Mouse (Mus musculus): ENCODE measurements around the gene Fktn.
"Not testable (repeated sequence)": the region's sequence is repeated elsewhere in the genome, so short reads cannot be mapped to it uniquely, and the experiment has no call there.

Fktn gene

GRCm38 (mm10) chr4:53713704-53714050 lies at the start of gene Fktn:
Fktn (plus strand) TSS chr4:53713998.
- no peak for DNase-seq (ENCODE audit: low spot score in 2 of 2)

GRCm38 (mm10) chr4:53682092-53682491 lies 31.7 kb upstream of the Fktn start:
- no peak for DNase-seq (ENCODE audit: low spot score in 2 of 2)

DNA sequence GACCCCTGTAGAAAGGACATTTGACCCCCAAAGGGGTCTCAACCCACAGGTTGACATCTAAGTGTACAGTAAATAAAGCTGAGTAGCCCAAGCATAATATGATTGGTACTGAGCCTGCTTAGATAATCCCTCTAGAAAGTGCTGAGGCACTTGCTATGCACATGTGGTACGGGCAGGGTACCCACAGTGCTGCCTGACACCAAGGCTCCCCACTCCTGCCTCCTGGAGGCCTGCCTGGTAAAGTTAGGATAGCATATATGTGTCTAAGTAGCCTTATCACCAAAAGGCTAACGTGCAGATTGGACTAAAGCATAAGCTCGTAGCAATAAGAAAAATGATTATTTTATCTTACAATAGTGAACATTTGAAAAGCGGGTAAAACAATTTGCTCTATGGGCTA lies 24.8 kb upstream of the Fktn start:
- DNase-seq (ENCODE audit: low spot score in 2 of 2), result no peak

- no peak for DNase-seq (ENCODE audit: low spot score in 2 of 2)
These were observed 22.4 kb upstream of the Fktn start for GRCm38 (mm10) chr4:53691418-53691817.

DNA sequence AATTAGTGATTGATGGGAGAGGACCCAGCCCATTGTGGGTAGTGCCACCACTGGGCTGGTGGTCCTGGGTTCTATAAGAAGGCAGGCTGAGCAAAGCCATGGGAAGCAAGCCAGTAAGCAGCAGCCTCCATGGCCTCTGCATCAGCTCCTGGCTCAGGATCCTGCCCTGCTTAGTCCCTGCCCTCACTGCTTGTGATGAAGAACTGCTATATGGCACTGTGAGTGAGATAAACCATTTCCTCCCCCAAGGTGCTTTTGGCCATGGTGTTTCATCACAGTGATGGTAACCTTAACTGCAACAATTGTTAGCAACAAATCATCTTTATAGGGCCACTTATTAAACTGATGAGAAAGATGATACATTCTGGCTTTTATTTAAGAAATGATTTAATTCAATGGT lies 4.6 kb upstream of the Fktn start:
- not testable (repeated sequence) for DNase-seq (ENCODE audit: low spot score in 2 of 2)

DNA sequence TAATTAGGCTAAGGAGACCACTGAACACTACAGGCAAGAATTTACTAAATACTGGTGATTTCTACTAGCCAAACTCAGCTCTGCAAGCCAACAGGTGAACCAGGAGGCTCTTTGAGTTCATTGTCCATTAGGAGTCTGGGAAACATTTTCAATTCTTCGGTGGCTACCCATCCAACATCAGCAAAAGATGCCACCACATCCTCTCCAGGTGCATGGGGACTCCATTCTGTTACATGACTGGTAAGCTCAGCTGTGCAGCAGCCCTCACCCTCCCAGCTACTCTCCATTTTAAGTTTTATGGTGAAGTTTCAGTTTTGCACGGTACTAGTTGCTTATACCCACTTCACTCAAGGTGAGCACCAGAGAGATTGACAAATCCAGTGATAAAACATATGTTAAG lies 3.8 kb upstream of the Fktn start:
- DNase-seq (ENCODE audit: low spot score in 2 of 2), result no peak

GRCm38 (mm10) chr4:53710555-53711328 lies 3.1 kb upstream of the Fktn start:
- no peak for DNase-seq (ENCODE audit: low spot score in 2 of 2)

- DNase-seq (ENCODE audit: low spot score in 2 of 2), result peak; percentile 82 to 93
These were observed 435 bp downstream of the Fktn start for GRCm38 (mm10) chr4:53714051-53714814.

DNA sequence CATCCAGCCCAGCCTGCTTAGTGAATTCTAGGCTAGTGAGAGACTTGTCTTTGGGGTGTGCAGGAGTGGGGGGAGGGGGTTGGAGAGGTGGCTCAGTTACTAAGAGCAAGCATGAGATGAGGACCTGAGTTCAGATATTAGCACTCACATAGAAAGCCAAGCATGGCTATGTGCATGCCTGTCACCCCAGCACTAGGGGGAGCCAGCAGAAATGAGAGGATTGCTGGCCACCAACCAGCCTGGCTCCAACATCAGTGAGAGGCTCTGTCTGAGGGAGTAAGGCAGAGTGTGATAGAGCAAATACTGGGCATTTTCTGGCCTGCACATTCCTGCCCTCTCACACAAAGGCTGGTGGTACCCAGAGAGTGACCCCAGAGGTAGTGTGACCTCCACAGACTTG lies 2.2 kb downstream of the Fktn start:
- DNase-seq (ENCODE audit: low spot score in 2 of 2), result peak in 1 of 2 experiments; percentile 32

- DNase-seq (ENCODE audit: low spot score in 2 of 2), result no peak
These were observed 3.7 kb downstream of the Fktn start for GRCm38 (mm10) chr4:53717546-53717945.

- DNase-seq (ENCODE audit: low spot score in 2 of 2), result no peak
These were observed 4.5 kb downstream of the Fktn start for GRCm38 (mm10) chr4:53718261-53718660.

- no peak for DNase-seq (ENCODE audit: low spot score in 2 of 2)
These were observed 8.7 kb downstream of the Fktn start for GRCm38 (mm10) chr4:53722506-53722905.

DNA sequence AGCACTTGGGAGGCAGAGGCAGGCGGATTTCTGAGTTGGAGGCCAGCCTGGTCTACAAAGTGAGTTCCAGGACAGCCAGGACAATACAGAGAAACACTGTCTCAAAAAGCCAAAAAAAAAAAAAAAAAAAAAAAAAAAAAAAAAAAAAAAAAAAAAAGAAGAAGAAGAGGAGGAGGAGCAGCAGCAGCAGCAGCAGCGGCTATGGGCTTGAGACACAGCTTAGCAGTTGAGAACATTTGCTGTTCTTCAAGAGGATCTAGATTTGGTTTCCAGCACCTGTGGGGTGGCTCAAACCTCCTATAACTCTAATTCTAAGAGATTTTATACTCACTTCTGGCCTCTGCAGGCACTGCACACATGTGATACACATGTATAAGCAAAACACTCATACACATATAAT lies 12.3 kb downstream of the Fktn start:
- DNase-seq (ENCODE audit: low spot score in 2 of 2), result not testable (repeated sequence)

GRCm38 (mm10) chr4:53728121-53728520 lies 14.3 kb downstream of the Fktn start:
- no peak for DNase-seq (ENCODE audit: low spot score in 2 of 2)

GRCm38 (mm10) chr4:53738956-53739616 lies 25.3 kb downstream of the Fktn start:
- peak in 1 of 2 experiments; percentile 43 for DNase-seq (ENCODE audit: low spot score in 2 of 2)

DNA sequence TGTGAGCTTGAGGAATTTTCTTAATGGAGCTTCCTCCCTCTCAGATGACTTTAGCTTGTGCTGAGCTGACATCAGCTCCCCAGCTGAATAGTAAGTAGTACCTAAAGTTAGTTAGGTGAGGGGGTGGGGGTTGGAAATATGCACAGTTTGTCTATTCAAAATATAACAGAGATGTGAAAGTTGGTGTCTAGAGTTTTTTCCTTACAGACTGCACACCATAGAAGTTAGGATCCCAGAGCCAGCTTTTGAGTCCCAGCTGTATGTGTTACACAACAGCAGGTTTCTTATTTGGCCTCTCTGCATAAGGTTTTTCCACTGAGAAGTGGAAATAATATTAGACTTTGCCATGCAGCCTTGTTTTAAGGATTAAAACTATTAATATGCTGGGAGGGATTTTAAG lies 36.0 kb downstream of the Fktn start:
- DNase-seq (ENCODE audit: low spot score in 2 of 2), result no peak

- DNase-seq (ENCODE audit: low spot score in 2 of 2), result no peak
These were observed 36.8 kb downstream of the Fktn start for GRCm38 (mm10) chr4:53750391-53751120.

GRCm38 (mm10) chr4:53757030-53757429 lies 43.2 kb downstream of the Fktn start:
- no peak for DNase-seq (ENCODE audit: low spot score in 2 of 2)

DNA sequence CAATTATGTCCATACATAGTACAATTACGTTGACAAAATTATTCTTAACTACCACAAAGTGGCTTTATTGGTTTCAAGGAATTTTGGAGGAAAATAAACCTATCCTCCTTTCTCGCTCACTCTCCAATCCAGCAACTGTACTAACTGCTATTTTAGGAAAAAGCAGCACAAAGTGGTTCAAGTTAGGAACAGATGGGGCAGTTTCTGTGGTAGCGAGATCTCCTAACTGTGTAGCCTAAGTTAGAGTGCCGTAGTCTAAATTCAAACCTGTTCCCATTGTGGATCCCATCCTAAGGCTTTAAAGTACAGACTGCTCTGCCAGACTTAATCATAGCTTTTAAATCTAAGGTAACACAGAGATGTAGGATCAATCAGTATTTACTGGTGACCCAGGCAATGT lies 45.0 kb downstream of the Fktn start:
- DNase-seq (ENCODE audit: low spot score in 2 of 2), result no peak

- DNase-seq (ENCODE audit: low spot score in 2 of 2), result no peak
These were observed 45.9 kb downstream of the Fktn start for GRCm38 (mm10) chr4:53759678-53760077.

- DNase-seq (ENCODE audit: low spot score in 2 of 2), result no peak
These were observed 48.7 kb downstream of the Fktn start for GRCm38 (mm10) chr4:53762501-53762900.

Measured in spleen, postnatal 10 days (tissue).